Mouse (Mus musculus) cerebellum, adult 11-12 months (tissue): ENCODE measurements at regions not wholly inside any gene's neighbourhood (a gene's known extent, or its start where the extent isn't known, plus 50 kb on each side); places are given as distances from the start of the nearest gene placed in this dataset.

ENCODE experiments used
- DNase-seq: peaks from one replicate; pipeline ENCODE4 v3.0.0; 2022

GRCm38 (mm10) chr14:25239335-25239960 lies 219.5 kb upstream of the Zmiz1 start:
- DNase-seq, result no peak

GRCm38 (mm10) chr14:25242753-25243152 lies 216.2 kb upstream of the Zmiz1 start:
- DNase-seq, result no peak

GRCm38 (mm10) chr14:25243289-25243688 lies 215.7 kb upstream of the Zmiz1 start:
- DNase-seq, result no peak

- DNase-seq, result no peak
Measured at GRCm38 (mm10) chr14:25243698-25244097, 215.3 kb upstream of the Zmiz1 start.

GRCm38 (mm10) chr14:25244841-25245240 lies 214.1 kb upstream of the Zmiz1 start:
- no peak for DNase-seq

GRCm38 (mm10) chr14:25245691-25246090 lies 213.3 kb upstream of the Zmiz1 start:
- DNase-seq, result no peak

GRCm38 (mm10) chr14:25248941-25249340 lies 210.0 kb upstream of the Zmiz1 start:
- no peak for DNase-seq

GRCm38 (mm10) chr14:25253016-25253850 lies 205.8 kb upstream of the Zmiz1 start:
- no peak for DNase-seq

GRCm38 (mm10) chr14:25263121-25263520 lies 195.9 kb upstream of the Zmiz1 start:
- DNase-seq, result no peak

- DNase-seq, result no peak
Measured at GRCm38 (mm10) chr14:25266846-25267245, 192.1 kb upstream of the Zmiz1 start.

GRCm38 (mm10) chr14:25268090-25268631 lies 190.8 kb upstream of the Zmiz1 start:
- no peak for DNase-seq

- DNase-seq, result no peak
Measured at GRCm38 (mm10) chr14:25270227-25270876, 188.6 kb upstream of the Zmiz1 start.

GRCm38 (mm10) chr14:25272366-25273156 lies 186.4 kb upstream of the Zmiz1 start:
- no peak for DNase-seq

- DNase-seq, result peak; percentile 61
Measured at GRCm38 (mm10) chr14:25279751-25280150, 179.2 kb upstream of the Zmiz1 start.

- DNase-seq, result no peak
Measured at GRCm38 (mm10) chr14:25292557-25292956, 166.4 kb upstream of the Zmiz1 start.

- no peak for DNase-seq
Measured at GRCm38 (mm10) chr14:25294226-25294625, 164.8 kb upstream of the Zmiz1 start.

- no peak for DNase-seq
Measured at GRCm38 (mm10) chr14:25295688-25296350, 163.2 kb upstream of the Zmiz1 start.

- DNase-seq, result no peak
Measured at GRCm38 (mm10) chr14:25299673-25300190, 159.3 kb upstream of the Zmiz1 start.

GRCm38 (mm10) chr14:25301336-25302031 lies 157.5 kb upstream of the Zmiz1 start:
- DNase-seq, result no peak

- DNase-seq, result no peak
Measured at GRCm38 (mm10) chr14:25304391-25304851, 154.6 kb upstream of the Zmiz1 start.

GRCm38 (mm10) chr14:25306166-25306565 lies 152.8 kb upstream of the Zmiz1 start:
- no peak for DNase-seq
